Mouse (Mus musculus): ENCODE measurements at regions not wholly inside any gene's neighbourhood (a gene's known extent, or its start where the extent isn't known, plus 50 kb on each side); places are given as distances from the start of the nearest gene placed in this dataset.

DNA sequence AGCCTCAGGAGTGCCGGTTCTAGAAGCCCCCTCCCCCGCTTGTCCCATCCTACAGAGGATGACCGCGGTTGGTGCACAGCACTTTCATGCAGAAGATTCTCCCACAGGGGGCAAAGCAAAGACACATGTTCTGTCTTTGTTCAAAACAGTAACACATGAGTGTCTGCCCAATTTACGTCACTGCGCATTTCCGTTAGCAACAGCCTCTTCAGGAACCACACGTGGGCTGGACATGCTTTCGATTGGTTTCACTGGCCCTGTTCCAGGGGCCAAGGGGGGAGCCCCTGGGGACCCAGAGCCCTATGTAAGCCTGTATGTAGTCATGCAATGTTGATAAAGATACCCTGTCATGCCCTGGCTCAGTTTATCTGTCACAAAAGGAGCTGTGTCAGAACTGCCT is 116.2 kb upstream of the Twist2 start:
- no peak for DNase-seq

DNA sequence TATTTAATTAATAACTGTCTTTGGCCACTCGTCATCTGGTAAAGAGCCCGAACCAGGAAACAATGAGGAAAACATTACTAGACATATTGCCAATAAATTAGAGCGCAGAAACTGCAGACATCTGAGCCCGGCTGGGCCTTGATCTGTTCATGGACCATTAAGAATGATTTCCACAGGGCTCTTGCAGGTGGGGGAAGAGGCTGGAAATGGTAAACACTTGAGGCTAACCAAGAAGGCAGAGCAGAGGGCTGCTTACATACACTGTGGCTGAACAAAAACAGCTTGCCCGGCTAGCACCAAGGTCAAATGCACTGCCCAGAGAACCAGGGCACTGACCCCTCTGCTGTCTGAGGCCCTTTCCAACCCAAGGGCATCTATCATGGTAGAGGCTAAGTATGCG is 115.5 kb upstream of the Twist2 start:
- no peak for DNase-seq

DNA sequence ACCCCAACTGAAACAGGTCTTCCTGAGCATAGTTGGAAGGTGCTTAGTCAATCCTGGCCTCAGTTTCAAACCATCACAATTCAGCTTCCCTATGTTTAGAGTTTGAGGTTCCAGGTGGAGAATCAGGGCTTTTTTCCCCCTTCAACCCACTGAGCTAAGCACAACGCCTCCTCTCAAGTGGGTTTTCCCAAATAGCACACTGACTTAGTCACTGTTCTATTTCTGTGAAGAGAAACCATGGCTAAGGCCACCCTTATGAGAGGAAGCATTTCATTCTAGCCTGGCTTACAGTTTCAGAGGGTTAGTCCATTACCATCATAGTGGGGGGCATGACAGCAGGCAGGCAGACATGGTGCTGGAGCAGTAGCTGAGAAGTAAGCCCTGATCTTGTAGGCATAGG is 109.7 kb upstream of the Twist2 start:
- no peak for DNase-seq

DNA sequence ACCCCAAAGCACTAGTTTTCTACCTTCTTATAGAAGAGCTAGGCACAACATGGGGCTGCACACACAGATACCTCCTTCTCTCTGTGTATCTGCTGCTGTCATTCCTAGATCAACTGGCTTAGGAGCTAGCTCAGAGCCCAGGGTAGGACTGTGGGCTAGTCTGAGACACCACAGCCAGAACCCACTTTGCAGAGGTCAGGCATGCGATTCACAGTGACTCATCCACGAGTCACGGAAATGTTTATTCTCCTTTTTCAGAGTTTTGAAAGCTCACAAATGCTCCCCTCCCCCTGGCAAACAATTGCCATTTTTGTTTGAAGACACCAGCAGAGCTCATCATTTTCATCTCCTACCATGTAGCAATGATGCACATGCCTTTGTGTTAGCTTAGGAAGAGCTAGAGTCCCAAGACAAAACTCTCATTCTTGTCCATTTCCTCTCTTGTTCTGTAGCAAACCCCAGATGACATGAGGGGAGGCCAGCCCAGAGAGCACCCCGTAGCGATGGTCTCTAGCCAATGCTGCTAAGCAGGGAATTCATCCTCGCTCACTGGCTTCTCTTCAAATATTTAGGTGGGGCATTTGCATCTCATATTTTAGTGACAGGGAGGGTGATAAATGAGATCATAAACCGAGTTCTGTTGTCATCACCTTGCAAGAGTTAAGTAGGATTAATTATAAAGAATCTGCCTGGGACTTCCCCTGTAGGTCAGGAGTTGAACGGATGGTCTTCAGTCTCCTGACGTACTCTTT is 108.4 kb upstream of the Twist2 start:
- DNase-seq = no peak

DNA sequence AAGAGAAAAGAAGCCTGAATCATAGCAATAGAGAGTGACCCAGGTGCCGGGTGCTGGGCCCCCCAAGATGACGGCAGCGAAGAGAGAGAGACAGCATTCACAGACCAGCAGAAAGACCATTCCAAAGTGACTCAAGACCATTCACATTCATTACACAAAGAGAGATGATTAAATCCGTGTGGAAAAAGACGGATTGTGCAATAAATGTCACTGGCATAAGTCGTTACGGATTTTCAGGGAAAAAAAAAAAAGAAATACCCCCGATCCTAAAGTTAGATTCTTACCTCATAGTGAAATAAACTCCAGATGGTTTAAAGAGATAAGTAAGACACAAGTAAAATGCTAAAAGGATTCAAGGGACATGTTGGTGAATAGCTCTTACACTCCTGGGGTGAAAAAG is 104.2 kb upstream of the Twist2 start:
- DNase-seq = no peak

DNA sequence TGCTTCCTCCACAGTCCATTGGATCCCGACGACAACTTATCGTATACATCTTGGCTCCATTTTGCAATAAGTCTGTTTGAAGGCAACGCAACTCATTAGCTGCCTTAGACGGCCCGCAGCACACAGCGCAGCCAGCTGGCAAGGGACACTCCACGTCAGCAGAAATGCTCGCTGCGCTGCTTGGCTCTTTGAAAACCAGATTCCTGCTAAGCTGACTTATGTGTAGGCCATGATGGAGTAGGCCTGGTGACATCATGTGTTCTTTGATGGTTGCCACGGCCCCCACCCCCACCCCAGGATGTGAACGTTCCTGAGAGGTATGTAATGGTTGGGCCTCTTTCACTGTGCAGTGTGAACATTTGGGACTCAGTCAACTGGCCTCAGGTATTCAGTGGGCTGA is 99.8 kb upstream of the Twist2 start:
- DNase-seq = no peak

DNA sequence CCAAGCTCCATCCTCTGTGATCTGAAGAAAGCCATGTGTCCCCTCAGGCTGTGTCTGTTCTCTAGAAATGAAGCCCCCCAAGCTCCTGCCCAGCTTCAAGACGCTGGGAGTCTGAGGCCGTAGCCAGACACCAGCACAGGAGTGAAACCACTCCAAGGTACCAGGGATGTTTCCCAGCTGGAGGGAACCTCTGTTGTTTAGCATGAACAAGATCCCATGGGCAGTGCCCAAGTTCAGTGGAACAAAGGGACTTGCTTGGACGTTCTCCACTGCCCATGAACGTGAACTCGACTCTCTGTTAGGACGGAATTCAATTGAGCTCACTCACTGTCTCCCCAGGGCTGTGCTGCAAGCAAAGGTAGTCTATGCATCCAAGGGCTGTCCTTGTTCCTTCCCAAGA is 99.2 kb upstream of the Twist2 start:
- DNase-seq = no peak

DNA sequence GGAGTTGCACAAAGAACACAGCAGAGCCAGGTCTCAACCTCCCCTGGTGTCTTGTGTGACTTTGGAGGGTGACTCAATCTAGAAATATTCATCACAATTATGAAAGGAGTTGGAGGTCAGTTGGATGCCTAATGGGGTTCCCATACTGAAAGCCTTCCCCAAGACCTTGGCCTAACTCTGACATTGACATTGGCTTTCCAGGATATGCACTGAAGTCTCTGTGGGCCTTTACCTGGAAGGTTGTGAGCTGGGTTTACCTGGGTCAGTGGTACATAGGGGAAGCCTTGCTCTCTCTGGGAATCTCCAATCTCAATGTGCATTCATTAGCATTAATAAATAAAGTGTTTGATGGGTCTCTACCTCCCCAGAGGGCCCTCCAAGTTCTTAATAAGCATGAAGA is 98.5 kb upstream of the Twist2 start:
- DNase-seq = no peak

DNA sequence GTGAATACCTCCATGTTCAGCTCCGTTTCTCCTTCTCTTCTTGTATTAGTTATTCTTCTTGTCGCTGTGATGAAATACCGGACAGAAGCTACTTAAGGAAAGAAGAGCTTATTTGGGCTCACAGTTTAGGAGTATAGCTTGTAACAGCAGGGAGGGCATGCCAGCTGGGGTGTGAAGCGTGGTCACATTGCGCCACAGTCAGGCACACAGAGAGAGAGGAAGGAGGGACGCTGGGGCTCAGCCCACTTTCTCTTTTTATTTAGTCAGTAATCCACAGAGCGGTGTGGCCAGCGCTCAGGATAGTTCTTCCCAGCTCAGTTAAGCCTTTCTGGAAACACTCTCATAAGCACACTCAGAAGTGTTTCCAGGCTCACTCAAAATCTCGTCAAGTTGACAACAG is 95.8 kb upstream of the Twist2 start:
- DNase-seq = no peak

DNA sequence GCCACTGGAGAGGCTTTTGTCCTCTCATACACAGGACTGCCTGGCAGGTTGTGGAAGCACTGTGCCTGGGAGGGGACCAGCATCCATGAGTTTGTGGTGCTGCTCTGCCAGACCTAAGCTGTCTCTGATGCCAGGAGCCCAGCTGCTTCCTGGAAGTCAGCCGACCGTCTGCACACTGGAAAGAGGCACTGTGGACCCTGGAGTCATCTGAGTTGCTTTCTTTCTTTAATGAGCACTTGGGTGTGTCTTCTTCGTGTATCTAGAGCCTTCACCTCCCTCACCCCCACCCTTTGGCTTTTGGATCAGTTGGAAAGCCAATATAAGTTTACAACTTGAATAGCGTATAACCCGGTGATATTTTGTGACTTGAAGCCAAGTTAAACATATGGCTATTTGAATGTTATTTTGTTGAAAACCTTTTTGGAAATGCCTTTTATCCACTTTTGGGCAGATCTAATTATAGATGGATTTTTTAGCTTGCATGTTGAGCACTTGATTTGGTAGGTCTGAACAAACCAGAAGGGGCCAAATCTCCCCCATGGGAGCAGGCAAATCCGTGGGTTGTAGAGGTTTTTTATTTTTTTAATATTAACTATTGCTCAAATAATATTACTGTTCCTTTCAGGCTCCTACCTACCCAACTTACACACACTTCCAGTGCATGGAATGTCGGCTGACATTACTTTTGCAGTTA is 92.6 kb upstream of the Twist2 start:
- DNase-seq = no peak

DNA sequence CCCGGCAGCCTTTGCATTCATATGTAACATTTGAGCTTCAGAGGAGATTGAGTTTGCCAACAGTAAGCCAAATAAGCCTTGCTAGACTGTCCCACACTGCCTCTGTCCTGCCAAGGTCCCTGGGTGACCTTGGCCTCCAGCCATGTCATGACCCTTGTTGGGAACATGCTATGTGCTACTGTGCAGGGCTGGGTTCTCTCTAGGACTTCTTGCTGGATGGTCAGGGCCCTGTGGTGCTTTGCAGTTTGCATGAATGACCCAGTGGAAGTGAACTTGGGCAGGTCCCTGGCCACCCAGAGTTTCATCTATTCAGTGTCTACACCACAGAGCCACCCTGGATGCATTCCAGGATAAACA is 92.0 kb upstream of the Twist2 start:
- no peak for DNase-seq

DNA sequence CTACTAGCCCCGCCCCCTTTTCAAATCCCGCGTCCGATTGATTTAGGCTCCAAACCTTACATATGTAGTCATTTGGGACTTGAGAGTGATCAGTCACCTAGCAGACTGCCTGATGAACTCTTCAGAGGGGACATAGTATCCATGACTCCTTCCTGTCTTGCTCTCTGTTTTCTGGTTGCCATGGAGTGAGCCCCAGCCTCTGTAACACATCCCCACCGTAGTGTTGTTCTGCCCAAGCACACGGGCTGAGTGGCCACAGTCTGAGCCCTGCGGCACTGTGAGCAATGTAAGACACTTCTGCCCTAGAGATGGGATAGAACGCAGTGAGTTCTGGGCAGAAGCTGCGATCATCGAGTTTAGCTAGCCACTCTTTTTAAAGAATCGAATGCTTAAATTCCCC is 88.1 kb upstream of the Twist2 start:
- DNase-seq = no peak

DNA sequence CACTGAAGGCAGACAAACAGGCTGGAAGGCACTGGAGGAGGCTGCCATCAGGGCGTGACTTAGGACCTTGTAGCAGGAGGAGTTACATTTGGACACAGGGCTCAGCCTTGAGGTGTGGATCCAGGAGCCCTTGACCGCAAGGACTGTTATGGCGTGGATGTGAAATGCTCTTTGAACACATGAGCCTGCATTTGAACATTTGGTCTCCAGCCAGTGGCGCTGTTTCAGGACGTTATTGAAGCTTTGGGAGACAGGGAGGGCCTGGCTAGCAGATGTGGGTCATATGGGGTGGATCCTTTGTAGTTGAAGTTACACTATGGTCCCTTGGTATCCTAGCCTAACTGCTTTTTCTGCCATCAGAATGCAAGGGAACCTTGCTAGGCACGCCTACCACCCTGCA is 87.0 kb upstream of the Twist2 start:
- DNase-seq = no peak

DNA sequence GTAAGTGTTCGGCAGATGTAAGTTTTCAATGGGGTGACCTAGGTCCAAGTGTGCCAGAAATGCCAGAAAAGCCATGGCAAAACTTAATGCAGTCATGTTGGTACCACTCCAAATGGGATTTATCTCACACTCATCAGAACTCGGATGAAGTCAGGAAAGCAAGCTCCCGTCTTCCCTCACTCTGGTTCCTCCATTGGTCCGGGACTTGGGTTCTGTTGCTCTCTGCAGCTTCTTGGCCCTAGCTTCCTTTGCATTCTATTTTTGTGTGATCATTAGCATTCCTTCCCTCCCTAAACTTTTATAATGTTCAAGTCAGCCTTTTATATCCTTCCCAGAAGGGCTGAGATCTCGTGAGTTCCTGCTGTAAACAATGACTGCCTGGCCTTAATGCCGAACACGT is 85.9 kb upstream of the Twist2 start:
- no peak for DNase-seq

DNA sequence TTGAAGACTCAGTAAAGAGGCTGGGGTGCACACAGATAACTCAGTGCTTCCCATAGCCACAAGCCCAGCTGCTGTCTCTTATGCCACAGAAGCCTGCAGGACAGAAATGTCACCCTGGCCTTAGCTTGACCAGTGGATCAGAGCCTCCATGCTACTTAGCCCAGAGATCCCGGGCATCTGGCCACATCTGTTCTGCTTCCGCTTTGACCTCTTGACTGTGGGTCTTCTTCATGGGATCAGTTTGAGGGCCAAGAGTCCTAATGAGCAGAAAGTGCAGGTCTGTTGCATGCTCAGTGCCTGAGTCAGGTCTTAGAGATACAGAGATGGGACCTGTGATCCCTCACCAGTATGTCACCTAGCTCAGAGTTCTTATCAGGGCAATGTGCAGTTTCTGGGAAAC is 85.5 kb upstream of the Twist2 start:
- no peak for DNase-seq

DNA sequence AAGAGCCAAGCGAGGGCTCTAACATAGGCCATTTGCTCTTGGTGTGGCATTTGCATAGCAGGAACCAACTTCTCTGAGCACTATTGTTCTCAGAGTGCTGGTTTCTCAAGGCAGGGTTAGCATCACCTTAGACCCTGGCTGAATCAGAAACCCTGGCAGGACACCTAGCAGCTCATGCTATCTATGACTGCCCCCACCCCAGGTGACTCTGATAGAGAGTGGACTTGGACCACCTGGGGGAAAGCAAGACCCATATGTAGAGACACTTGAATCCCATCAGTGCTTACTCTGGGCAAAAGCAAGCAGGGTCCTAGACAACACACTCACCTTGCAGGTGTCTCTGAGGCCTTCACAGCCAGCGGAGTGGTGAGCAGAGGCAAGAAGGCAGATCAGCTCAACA is 84.4 kb upstream of the Twist2 start:
- no peak for DNase-seq

DNA sequence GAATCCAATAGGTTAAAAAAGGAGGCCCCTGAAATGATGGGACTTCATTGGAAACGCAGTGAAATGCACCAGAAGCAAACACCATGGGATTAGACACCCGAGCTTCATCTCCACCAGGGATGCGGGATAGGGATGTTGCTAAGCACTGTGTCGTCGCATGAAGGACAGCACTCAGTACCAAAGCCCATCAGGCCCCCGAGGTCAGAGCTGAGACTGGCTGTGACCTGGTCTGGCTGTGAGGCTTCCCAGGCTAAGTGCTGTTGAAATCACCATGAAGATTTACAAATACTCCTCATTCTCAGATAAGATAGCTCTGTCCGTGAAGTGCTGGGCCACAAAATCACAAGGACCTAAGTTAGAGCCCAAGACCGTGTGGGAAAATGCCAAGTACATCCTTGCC is 83.3 kb upstream of the Twist2 start:
- DNase-seq = no peak

DNA sequence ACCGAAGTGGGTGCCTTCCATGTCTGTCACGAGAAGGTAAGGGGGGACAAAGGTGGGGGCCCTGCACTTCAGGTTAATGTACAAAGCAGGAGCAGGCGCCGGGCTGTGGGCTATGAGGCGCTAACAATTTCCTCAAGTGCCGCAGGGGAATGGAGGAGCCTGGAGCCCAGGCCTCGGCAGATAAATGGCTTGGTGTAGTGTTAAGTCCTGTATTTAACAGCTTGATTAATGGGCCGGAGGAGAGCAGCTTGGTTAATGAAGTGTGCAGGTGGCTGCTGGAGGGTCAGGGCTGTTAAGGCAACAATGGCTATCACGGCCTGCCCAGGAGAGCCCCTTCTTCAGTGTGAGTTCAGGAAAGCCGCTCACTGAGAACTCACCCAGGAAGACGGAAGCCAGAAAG is 72.0 kb upstream of the Twist2 start:
- no peak for DNase-seq

DNA sequence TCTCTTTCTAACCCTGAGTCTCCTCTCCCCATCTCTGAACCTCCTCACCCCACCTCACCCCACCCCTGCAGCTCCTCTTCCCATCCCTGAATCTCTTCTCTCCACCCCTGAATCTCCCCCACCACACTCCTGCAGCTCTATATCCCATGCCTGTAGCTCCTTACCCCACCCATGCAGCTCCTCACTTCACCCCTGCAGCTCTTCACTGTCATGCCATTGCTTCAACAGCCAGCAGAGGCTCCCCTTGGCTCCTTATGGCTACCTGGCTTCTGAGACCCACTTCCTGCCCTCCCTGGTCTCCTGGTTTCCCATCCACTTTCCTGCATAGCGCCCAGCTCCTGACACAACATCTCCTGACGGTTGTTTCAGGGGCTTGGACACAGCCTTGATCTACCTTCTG is 71.0 kb upstream of the Twist2 start:
- DNase-seq = no peak

DNA sequence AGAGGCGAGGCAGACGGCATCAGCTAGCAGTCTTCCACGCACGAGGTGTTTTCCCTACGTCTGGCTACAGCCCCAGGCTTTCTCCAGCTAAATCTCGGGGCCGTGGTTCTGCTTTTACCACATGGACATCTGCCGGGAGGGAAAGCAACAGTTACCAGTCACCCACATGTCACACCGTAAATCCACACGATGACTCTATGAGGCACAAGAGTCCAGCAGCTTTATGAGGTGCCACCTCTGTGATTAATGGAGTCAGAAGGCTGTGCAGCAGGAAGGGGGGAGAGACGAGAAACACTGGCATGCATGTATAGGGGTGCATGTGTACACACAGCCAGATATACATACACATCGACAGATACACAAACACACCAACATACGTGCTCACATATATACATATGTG is 69.6 kb upstream of the Twist2 start:
- DNase-seq = no peak

DNA sequence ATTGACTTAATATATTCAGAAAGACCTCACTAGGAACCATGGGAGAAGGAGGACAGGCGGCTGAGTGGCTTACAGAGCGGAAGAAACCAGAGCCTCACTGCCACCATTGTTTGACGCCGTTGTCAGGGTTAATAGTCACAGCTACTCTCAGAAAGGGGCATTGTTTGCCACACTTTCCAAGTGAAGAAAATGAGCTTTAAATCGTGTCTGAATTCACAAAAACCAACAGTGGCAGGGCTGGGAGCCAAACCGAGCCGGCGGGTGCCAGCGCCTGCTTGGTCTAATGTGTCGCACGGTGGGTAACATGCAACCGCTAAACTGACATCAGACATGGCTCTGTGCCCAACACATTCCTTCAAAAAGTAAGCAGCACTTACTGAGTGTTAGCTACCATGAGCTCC is 68.8 kb upstream of the Twist2 start:
- DNase-seq = no peak

DNA sequence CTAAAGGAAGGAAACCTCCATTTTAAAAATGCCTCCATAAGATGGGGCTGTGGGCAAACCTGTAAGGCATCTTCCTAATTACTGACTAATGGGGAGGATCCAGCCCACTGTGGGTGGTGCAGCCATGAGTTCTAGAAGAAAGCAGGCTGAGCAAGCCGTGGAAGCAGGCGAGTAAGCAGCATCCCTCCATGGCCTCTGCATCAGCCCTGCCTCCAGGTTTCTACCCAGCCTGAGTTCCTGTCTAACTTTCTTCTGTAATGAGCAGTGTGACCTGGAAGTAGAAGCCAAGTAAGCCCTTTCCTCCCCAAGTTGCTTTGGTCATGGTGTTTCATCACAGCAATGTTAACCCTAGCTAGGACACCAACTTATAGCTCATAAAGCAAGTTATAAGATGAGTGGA is 66.5 kb upstream of the Twist2 start:
- no peak for DNase-seq

DNA sequence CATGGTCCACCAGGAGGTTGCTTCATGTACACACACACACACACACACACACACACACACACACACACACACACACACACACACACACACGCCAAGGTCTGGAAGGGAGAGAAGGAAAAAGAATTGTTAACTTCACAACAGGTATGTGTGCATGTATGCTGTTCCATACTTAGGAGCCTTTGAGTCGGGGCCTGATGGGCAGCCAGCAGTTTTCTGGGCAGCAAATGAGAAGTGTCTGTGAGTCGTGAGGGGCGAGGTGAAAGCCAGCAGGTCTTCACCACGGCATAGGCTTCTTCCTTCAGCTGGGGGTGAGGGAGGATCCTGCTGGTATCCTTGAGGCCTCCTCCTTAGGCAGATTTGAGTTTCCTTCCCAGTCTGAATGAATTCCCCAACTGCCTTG is 65.8 kb upstream of the Twist2 start:
- no peak for DNase-seq

DNA sequence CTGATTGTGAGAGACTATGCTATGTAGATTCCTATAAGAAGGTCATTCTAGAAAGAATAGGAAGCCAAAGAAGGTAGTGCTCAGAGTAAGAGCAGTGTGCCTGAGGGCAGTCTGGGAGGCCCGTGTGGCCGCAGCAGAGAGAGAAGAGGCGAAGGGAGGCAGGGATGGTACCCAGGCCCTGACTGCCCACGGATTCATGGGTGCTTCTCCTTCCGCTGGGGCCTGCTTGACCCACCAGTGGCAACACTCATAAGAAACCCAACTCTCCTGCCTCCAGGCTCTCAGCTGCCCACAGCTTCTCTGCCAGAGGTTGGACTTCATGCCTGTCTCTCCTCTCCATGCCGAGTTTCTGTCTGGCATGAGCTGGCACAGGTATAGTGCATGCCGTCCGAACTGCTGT is 60.6 kb upstream of the Twist2 start:
- DNase-seq = no peak

DNA sequence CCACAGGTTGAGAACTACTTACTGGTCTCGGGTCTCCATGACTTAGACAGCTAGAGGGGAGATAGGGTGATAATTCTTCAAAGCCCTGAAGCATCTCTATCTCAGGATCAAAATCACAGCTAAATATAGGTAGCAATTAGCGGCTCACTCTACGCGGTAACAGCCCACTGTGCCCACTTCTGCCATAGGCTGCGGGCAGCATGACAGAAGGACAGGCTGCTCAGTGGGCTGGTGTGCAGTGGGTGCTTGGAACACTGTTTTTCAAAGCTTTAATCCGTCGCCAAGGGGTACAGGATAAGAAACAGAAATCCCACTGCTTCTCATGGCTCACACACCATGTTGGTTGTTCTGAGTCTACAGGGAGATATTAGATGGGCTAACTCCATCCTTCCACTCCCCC is 59.2 kb upstream of the Twist2 start:
- no peak for DNase-seq
